Mouse (Mus musculus) megakaryocyte, embryonic 14.5 days (primary cell): ENCODE results near the gene Igfbp2. TPM values are rescaled to one million over a fixed set of nuclear protein-coding genes. Genes with fewer than 3 reads are reported as not detected.

ENCODE experiments used
- H3K27me3 ChIP-seq: replicated peaks from 2 replicates; pipeline ENCODE3; 2012; ENCODE audit warnings: inconsistent platforms
- H3K36me3 ChIP-seq: replicated peaks from 2 replicates; pipeline ENCODE3; 2012; ENCODE audit warnings: low read length, inconsistent platforms, mixed read lengths
- H3K4me1 ChIP-seq: 2 replicates; pipeline ENCODE4 v1.6.1; 2012; ENCODE audit warnings: inconsistent platforms
- H3K4me3 ChIP-seq: replicated peaks from 2 replicates; pipeline ENCODE3; 2012; ENCODE audit warnings: moderate library complexity, mild to moderate bottlenecking, inconsistent platforms
- H3K9me3 ChIP-seq: 2 replicates; pipeline ENCODE4 v1.6.1; 2012; ENCODE audit warnings: inconsistent platforms
- FLI1 ChIP-seq: IDR thresholded peaks from 2 replicates; pipeline ENCODE4 v1.6.1; 2012; ENCODE audit warnings: low read length, inconsistent platforms, mixed read lengths
- GATA1 ChIP-seq: IDR thresholded peaks from 3 replicates; pipeline ENCODE4 v1.6.1; 2012; ENCODE audit warnings: mixed read lengths, low read length, inconsistent platforms, borderline replicate concordance
- polyA plus RNA-seq: library from polyadenylated mRNA; stranded (reverse); fragments of >175 nt; gene quantifications from 2 replicates; pipeline ENCODE4 v1.2.3, GENCODE M21; 2012; ENCODE audit warnings: low replicate concordance; ENCODE audit not compliant: insufficient read depth

Igfbp2 gene
- polyA plus RNA-seq, 1 experiment = not detected

DNA sequence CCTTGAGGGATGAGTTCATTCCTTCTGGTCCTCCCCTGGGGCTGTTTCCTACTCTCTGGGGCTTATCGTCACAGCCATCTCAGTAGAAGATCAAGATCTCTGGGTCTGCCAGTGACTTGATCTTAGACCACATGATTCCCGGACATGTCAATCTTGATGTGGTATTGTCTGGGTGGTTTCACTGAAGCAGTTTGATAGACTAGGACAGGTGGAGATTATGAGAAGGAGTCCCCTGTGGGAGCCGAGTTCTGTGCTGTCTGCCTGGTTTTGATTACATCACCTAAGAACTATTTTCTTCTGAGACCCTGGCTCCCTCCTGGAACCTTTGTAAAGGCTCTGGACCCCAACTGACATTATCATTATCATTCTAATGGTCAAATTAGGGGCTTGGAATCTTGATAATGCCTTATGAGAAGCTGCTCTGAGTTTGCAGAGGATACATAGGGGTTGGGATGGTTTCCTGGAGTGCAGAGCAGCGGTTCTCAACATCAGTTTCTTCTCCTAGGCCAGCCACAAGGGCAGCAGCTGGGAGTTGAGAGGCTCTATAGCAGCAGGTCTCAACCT, 27.1 kb upstream of the Igfbp2 start:
- TF ChIP-seq GATA1 = no peak
- no peak for TF ChIP-seq FLI1
- Histone ChIP-seq H3K27me3 (no peaks in the 10 kb centered on the region), H3K36me3 (no peaks in the 10 kb centered on the region), H3K4me3 (no peak overlapping the region), H3K9me3 (peaks cover 43% of the 10 kb centered on the region), H3K4me1 (no peaks in the 10 kb centered on the region)

DNA sequence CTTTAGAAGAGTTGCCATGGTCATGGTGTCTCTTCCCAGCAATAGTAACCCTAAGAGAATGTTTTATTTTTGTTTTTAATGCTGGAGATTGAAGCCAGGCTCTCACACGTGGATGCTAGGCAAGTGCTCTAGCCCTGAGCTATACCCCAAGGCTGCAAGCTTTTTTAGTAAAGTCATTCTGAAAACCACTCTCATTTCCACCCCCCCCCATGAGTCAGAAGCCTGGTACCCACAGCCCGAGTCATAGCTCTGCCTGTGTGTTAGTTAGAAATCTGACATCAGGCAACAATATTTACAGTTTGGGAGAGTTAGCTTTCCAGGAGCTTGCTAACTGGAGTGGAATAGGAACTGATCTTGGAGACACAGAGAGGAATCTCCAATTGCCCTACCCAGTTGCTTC, 25.9 kb upstream of the Igfbp2 start:
- Histone ChIP-seq H3K27me3 (no peaks in the 10 kb centered on the region), H3K4me1 (no peaks in the 10 kb centered on the region), H3K9me3 (peaks cover 43% of the 10 kb centered on the region), H3K4me3 (no peak overlapping the region), H3K36me3 (no peaks in the 10 kb centered on the region)
- no peak for TF ChIP-seq GATA1
- TF ChIP-seq FLI1 = no peak

DNA sequence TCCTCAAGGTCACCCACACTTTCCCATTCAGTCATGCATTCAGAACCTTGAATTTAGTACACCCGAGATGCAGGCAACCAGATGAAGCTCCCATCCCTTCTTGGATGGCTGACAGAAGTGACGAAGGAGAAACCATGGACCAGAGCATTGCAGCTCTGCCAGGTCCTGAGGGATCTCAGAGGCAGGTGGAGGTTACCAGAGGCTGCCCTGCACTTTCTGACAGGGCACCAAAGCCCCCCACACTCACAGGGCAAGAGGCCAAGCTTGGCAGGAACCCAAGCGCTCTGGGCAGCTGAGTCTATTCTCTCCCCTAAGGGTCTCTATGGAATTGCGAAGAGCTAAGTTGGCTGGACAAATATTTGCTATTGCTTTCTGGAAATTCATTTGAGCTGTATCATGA, 20.3 kb upstream of the Igfbp2 start:
- TF ChIP-seq GATA1 (no peak), FLI1 (no peak)
- H3K27me3 ChIP-seq = no peaks in the 10 kb centered on the region

DNA sequence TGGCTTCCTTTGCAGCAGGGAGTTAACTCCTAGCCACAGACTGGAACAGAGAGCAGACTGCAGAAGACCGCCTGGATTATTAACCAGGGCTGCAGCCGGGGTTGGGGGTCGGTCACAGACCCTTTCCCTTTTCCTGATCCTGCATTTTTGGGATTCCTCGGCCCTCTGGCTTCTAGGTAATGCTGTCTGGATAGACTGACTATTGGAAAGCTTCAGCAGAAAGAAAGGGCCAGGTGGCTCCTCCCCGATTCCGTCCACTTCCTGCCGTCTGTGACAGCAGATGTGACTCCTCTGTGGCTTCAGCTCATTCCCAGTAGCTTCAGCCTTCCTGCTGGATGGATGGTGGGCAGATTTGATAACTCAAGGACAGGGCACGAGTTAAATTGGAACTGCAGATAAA, 19.3 kb upstream of the Igfbp2 start:
- Histone ChIP-seq H3K9me3 (peaks cover 38% of the 10 kb centered on the region), H3K36me3 (no peaks in the 10 kb centered on the region), H3K4me1 (no peaks in the 10 kb centered on the region), H3K27me3 (no peaks in the 10 kb centered on the region), H3K4me3 (no peak overlapping the region)
- TF ChIP-seq FLI1 (no peak), GATA1 (no peak)

More for the DNA sequence above, 20.3 kb upstream of the Igfbp2 start:
- Histone ChIP-seq H3K4me3 (no peak overlapping the region), H3K9me3 (peaks cover 40% of the 10 kb centered on the region), H3K36me3 (no peaks in the 10 kb centered on the region), H3K4me1 (no peaks in the 10 kb centered on the region)

DNA sequence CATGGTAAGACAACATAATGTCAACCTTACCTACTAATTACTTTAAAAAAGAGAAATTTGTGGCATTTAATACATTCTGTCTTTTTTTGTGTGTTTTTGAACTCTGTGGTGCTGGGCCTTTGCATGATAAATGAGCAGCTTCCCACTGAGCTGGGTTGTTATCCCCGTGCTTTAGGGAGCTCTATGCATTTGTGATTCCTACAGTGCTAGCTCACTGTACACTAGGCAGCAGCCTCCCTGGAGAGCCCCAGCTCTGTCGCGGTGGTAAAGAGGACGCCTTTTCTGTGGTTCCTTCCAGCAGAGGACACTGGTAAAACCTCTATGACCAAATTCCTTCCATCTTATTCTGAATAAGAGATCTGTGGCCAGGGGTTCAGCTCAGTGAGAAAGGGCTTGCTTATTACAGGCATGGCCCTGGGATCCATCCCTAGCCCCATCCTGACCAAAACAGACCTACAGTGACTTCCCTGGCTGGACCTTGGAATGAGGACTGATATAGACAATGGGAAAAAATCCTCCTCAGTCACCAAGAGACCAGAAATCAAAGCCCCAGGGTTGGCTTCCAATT, 18.7 kb upstream of the Igfbp2 start:
- H3K27me3 ChIP-seq = no peaks in the 10 kb centered on the region
- H3K36me3 ChIP-seq = no peaks in the 10 kb centered on the region
- peaks cover 41% of the 10 kb centered on the region for H3K9me3 ChIP-seq
- no peak overlapping the region for H3K4me3 ChIP-seq
- no peaks in the 10 kb centered on the region for H3K4me1 ChIP-seq
- TF ChIP-seq FLI1 (no peak), GATA1 (no peak)

DNA sequence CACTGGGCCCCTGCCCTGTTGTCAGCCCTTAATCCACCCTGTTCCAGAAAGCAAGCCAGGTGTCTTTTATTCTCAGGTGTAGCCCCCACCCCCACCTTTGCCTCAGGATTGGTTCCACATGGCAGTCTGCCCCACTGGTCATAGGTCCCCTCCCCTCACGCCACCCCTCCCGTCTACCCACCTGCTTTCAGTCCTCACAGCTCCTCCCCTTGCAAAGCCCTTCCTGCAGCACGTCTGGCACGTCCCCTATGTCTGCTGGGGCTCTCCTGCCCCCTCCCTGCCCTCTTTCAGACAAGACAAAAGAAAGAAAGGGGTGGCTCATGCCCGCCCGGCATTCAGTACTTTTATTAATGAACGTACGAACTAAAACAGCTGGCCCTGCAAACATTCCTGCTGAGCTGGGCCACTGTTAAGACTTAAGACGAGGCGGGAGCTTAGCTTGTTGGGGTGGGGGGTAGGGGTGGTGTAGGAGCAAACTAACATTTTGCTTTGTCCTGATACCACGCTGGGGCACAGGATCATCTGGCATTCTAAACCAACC, 18.2 kb upstream of the Igfbp2 start:
- peaks cover 42% of the 10 kb centered on the region for H3K9me3 ChIP-seq
- H3K27me3 ChIP-seq = no peaks in the 10 kb centered on the region
- TF ChIP-seq GATA1 (no peak), FLI1 (no peak)
- no peaks in the 10 kb centered on the region for H3K4me1 ChIP-seq
- no peak overlapping the region for H3K4me3 ChIP-seq
- H3K36me3 ChIP-seq = no peaks in the 10 kb centered on the region

DNA sequence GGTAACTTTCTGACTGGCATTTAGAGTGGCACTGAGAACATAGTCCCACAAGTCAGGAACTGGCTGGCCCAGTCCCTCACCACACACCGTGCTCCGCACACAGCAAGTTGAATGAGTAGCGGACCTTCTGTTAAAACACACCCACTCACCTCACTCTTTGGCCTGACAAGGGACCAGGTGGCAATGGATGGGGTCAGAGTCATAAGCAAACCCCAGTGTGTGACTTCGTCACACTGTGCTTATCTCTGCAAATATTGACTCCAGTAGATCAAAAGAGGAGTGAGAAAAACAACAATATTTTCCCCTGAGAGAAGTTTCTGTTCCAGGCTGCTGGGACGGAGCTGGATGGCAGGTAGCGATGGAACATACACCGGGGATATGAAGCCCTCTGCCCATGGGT, 15.0 kb upstream of the Igfbp2 start:
- TF ChIP-seq GATA1 = no peak
- no peak for TF ChIP-seq FLI1
- Histone ChIP-seq H3K36me3 (no peaks in the 10 kb centered on the region), H3K4me1 (no peaks in the 10 kb centered on the region), H3K27me3 (no peaks in the 10 kb centered on the region), H3K4me3 (no peak overlapping the region), H3K9me3 (peaks cover 41% of the 10 kb centered on the region)

DNA sequence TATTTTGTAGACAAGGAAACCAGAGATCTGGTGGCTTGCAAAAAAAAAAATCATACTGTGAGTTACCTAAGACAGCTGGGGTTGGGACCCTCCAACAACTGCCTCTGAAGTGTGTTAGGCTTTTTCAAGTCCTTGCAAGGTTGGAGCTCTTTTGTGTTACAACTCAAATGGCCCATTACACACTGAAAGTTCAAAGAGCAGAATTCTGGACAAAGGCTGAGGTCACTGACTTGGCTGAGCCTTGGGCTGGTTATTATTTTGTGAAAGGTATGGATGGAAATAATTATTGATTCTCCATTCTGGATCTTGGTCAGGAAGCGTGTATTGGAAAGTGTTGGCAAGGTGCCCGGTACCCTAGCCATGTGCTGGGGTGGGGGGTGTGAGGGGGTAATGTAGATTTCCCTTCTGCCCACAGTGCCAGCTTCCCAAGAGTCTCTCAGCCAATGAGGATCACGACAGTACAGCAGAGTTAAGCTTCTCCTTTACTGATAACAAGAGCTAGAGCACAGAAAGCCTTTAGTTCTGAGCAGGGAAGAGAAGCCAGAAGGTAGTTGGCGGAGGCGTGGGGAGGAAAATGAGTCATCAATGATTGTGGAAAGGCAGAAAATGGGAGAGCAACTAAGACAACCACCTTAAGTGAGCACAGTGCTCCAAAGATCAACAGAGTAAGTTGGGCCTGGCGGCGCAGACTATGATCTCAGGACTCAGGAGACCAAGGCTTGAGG, 14.2 kb upstream of the Igfbp2 start:
- Histone ChIP-seq H3K4me3 (no peak overlapping the region), H3K36me3 (no peaks in the 10 kb centered on the region), H3K9me3 (peaks cover 37% of the 10 kb centered on the region), H3K27me3 (no peaks in the 10 kb centered on the region), H3K4me1 (no peaks in the 10 kb centered on the region)
- TF ChIP-seq GATA1 (no peak), FLI1 (no peak)

DNA sequence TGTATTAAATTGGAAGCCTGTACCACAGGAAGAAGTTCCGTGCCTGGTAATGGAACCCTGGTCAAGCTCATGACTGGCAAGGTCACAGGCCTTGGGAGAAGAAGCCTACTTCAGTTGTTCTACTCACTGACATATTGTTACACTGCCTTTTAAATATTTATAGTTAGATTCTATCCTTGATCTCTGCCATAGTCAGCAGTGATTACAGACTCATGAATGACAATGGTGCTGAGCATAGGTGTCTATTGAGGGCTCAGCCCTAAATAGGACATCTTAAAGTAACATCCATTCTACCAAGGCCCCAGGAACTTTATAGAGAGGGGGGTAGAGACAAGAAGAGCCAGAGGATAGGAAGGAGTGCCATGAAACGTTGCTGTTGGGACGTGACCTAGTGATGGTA, 13.2 kb upstream of the Igfbp2 start:
- H3K4me1 ChIP-seq = no peaks in the 10 kb centered on the region
- no peak for TF ChIP-seq FLI1
- no peak for TF ChIP-seq GATA1
- peaks cover 31% of the 10 kb centered on the region for H3K9me3 ChIP-seq
- H3K27me3 ChIP-seq = no peaks in the 10 kb centered on the region
- no peaks in the 10 kb centered on the region for H3K36me3 ChIP-seq
- no peak overlapping the region for H3K4me3 ChIP-seq

DNA sequence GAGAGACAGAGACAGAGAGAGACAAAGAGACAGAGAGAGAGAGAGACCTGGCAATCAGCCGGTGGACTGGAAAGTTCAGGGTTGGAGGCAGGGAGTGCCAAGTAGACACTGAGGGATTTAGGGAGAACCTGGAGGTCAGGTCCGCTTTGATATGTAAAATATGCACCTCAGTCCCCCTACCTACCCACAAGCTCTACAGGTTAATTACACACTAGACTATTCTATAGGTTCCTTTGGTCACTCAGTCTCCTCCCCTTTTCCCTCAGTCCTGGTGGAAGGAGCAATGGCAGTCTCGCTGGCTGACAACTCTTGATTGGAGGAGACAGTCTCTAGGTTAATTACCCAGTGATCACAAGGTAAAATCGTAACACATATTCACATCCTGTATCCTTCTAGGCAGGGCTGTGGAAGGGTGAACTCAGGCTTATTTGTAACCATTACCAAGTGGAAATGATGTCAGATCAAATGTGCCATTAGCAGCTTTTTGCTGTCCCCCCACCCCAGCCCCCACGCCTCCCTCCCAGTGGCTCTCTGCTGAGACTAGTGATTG, 11.1 kb upstream of the Igfbp2 start:
- Histone ChIP-seq H3K36me3 (no peaks in the 10 kb centered on the region), H3K9me3 (peaks cover 24% of the 10 kb centered on the region), H3K4me1 (no peaks in the 10 kb centered on the region), H3K27me3 (no peaks in the 10 kb centered on the region), H3K4me3 (no peak overlapping the region)
- TF ChIP-seq FLI1 (no peak), GATA1 (no peak)
